Mouse (Mus musculus) ES-Bruce4 (cell line): ENCODE results near the gene Pcnt.

Experiments
- CTCF ChIP-seq: IDR thresholded peaks from one replicate; pipeline ENCODE4 v1.8.1; 2011; ENCODE audit warnings: low read depth, low read length
- EP300 ChIP-seq: IDR thresholded peaks from 2 replicates; pipeline ENCODE4 v1.6.1; 2011; ENCODE audit warnings: low read depth, low read length; ENCODE audit not compliant: insufficient read depth
- POLR2A ChIP-seq: IDR thresholded peaks from one replicate; pipeline ENCODE4 v1.8.1; 2011; ENCODE audit warnings: low read length; ENCODE audit not compliant: insufficient read depth

GRCm38 (mm10) chr10:76461255-76461654 lies 18.7 kb upstream of the Pcnt start:
- TF ChIP-seq CTCF: no peak
- TF ChIP-seq POLR2A: no peak
- no peak for TF ChIP-seq EP300
